Mouse (Mus musculus): ENCODE measurements around the gene Rxra.

GRCm38 (mm10) chr2:27692608-27693007, 16.4 kb downstream of the Rxra start:
- TF ChIP-seq CTCF (IDR thresholded peaks at IDR 0.05; ENCODE audit: control insufficient read depth, insufficient read depth, low read length): no peak
- no peak for TF ChIP-seq POLR2A (IDR thresholded peaks at IDR 0.05; ENCODE audit: borderline replicate concordance, control insufficient read depth, low read depth, low read length)

Data from bone marrow, adult 2 months (tissue).